Comparison of ENCODE assay signal across 23 mouse cellular contexts in the genomic region with DNA sequence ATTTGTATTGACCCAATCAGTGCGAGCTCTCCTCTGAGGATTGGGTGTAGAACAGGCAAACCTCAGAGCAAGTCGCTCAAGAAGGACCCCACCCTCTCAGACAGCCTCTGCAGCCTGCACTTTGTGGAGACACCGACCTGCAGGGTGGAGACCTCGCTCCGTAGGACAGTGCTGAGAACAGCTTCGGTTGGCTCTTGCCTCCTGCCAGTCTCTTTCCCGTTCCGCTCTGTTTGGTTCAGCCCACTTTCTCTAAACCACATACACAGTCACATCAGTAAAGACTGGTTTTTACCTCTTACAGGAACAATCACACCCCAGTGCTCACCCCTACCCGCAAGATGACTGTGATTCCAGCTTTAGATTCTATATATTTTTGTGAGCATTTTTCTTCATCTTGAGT.
DNase-seq lines count a peak whose midpoint lies in the region; ATAC-seq and TF ChIP-seq lines count a peak whose summit lies in the region.
"Had no signal": no experiment of that assay in that cellular context is flagged by ENCODE, and none has a peak within 500 bp of the region (broad histone marks: within the 10 kb centered on the region; RNA-seq: fewer than 3 reads in every experiment).

No protein-coding gene starts in this region.

- H3K4me2 ChIP-seq in embryonic facial prominence, embryonic 14.5 days (ENCODE audit: low read depth, low read length) = no peak overlapping the region
- H3K4me2 ChIP-seq in hindbrain, postnatal 0 days (ENCODE audit: low read depth, low read length) = no peak overlapping the region
- no peak overlapping the region for H3K4me2 ChIP-seq in hindbrain, embryonic 14.5 days (replicated peaks)
- H3K4me2 ChIP-seq in midbrain, embryonic 13.5 days (replicated peaks) = no peak overlapping the region
- H3K4me2 ChIP-seq in midbrain, postnatal 0 days (ENCODE audit: low read depth, low read length, poor library complexity, severe bottlenecking) = no peak overlapping the region
- H3K4me2 ChIP-seq: heart, embryonic 12.5 days; limb, embryonic 15.5 days; lung, embryonic 14.5 days had no signal

- H3K27me3 ChIP-seq in embryonic facial prominence, embryonic 14.5 days (replicated peaks; ENCODE audit: control insufficient read depth, insufficient read depth, low read length) = no peaks in the 10 kb centered on the region
- H3K27me3 ChIP-seq in embryonic facial prominence, embryonic 10.5 days (replicated peaks; ENCODE audit: low read depth, poor library complexity, severe bottlenecking) = no peaks in the 10 kb centered on the region
- no peaks in the 10 kb centered on the region for H3K27me3 ChIP-seq in hindbrain, postnatal 0 days (ENCODE audit: insufficient read depth, low read length)
- no peaks in the 10 kb centered on the region for H3K27me3 ChIP-seq in hindbrain, embryonic 14.5 days (ENCODE audit: control insufficient read depth, insufficient read depth, low read length)
- H3K27me3 ChIP-seq in midbrain, embryonic 13.5 days = no peaks in the 10 kb centered on the region
- H3K27me3 ChIP-seq in midbrain, postnatal 0 days (ENCODE audit: insufficient read depth, low read length) = no peaks in the 10 kb centered on the region
- H3K27me3 ChIP-seq: heart, embryonic 12.5 days; limb, embryonic 15.5 days had no signal

- H3K9ac ChIP-seq in embryonic facial prominence, embryonic 14.5 days (ENCODE audit: low read depth, low read length) = no peak overlapping the region
- no peak overlapping the region for H3K9ac ChIP-seq in hindbrain, postnatal 0 days (replicated peaks; ENCODE audit: low read length)
- H3K9ac ChIP-seq in hindbrain, embryonic 14.5 days = no peak overlapping the region
- no peak overlapping the region for H3K9ac ChIP-seq in midbrain, embryonic 13.5 days (replicated peaks)
- H3K9ac ChIP-seq in midbrain, postnatal 0 days (replicated peaks; ENCODE audit: low read length, poor library complexity, severe bottlenecking) = no peak overlapping the region
- H3K9ac ChIP-seq: heart, embryonic 12.5 days; limb, embryonic 15.5 days; liver, embryonic 14.5 days had no signal

- H3K27ac ChIP-seq in embryonic facial prominence, embryonic 14.5 days (replicated peaks; ENCODE audit: low read depth, low read length) = no peak overlapping the region; the same call in 1 of the 2 replicates
- no peak overlapping the region for H3K27ac ChIP-seq in embryonic facial prominence, embryonic 10.5 days (replicated peaks)
- H3K27ac ChIP-seq in hindbrain, postnatal 0 days = no peak overlapping the region
- H3K27ac ChIP-seq in hindbrain, embryonic 14.5 days = no peak overlapping the region
- no peak overlapping the region for H3K27ac ChIP-seq in midbrain, embryonic 13.5 days
- H3K27ac ChIP-seq in midbrain, postnatal 0 days (ENCODE audit: low read depth, low read length) = no peak overlapping the region
- H3K27ac ChIP-seq: left cerebral cortex, adult 2 months; liver, embryonic 14.5 days had no signal

- H3K9me3 ChIP-seq in embryonic facial prominence, embryonic 14.5 days (ENCODE audit: control insufficient read depth, low read length) = no peaks in the 10 kb centered on the region
- no peaks in the 10 kb centered on the region for H3K9me3 ChIP-seq in embryonic facial prominence, embryonic 10.5 days
- no peaks in the 10 kb centered on the region for H3K9me3 ChIP-seq in hindbrain, postnatal 0 days (ENCODE audit: low read length)
- no peaks in the 10 kb centered on the region for H3K9me3 ChIP-seq in hindbrain, embryonic 14.5 days (ENCODE audit: control insufficient read depth, low read length)
- H3K9me3 ChIP-seq in midbrain, embryonic 13.5 days = no peaks in the 10 kb centered on the region
- no peaks in the 10 kb centered on the region for H3K9me3 ChIP-seq in midbrain, postnatal 0 days (ENCODE audit: low read length)
- H3K9me3 ChIP-seq: heart, embryonic 12.5 days; limb, embryonic 15.5 days had no signal

- intact Hi-C loops in left cerebral cortex, postnatal 4 days (cut with DNase I) = no loop called here

- peaks cover 14% of the 10 kb centered on the region; the same call in 1 of the 2 replicates for H3K4me1 ChIP-seq in embryonic facial prominence, embryonic 14.5 days (ENCODE audit: control insufficient read depth, insufficient read depth, low read length)
- no peaks in the 10 kb centered on the region for H3K4me1 ChIP-seq in embryonic facial prominence, embryonic 10.5 days
- H3K4me1 ChIP-seq in hindbrain, postnatal 0 days (ENCODE audit: insufficient read depth, low read length) = no peaks in the 10 kb centered on the region
- H3K4me1 ChIP-seq in hindbrain, embryonic 14.5 days (replicated peaks; ENCODE audit: control insufficient read depth, insufficient read depth, low read length) = no peaks in the 10 kb centered on the region
- H3K4me1 ChIP-seq in midbrain, embryonic 13.5 days (replicated peaks) = no peaks in the 10 kb centered on the region
- no peaks in the 10 kb centered on the region for H3K4me1 ChIP-seq in midbrain, postnatal 0 days (ENCODE audit: insufficient read depth, low read length)

- 73% methylated on average over 9 of the region's 9 CpGs for WGBS in embryonic facial prominence, embryonic 14.5 days
- WGBS in embryonic facial prominence, embryonic 10.5 days = 72% methylated on average over 9 of the region's 9 CpGs
- 66% methylated on average over 9 of the region's 9 CpGs for whole genome bisulfite sequencing in hindbrain, postnatal 0 days
- 76% methylated on average over 9 of the region's 9 CpGs for WGBS in hindbrain, embryonic 14.5 days
- WGBS in midbrain, embryonic 13.5 days = 75% methylated on average over 9 of the region's 9 CpGs
- 76% methylated on average over 9 of the region's 9 CpGs for WGBS in midbrain, postnatal 0 days

- H3K4me3 ChIP-seq in embryonic facial prominence, embryonic 14.5 days (ENCODE audit: low read depth, low read length) = no peak overlapping the region
- no peak overlapping the region for H3K4me3 ChIP-seq in embryonic facial prominence, embryonic 10.5 days
- no peak overlapping the region for H3K4me3 ChIP-seq in hindbrain, postnatal 0 days (ENCODE audit: low read length)
- H3K4me3 ChIP-seq in hindbrain, embryonic 14.5 days (replicated peaks; ENCODE audit: low read length) = no peak overlapping the region
- no peak overlapping the region for H3K4me3 ChIP-seq in midbrain, embryonic 13.5 days (replicated peaks)
- H3K4me3 ChIP-seq in midbrain, postnatal 0 days (ENCODE audit: low read depth, low read length) = no peak overlapping the region
- H3K4me3 ChIP-seq: erythroblast, embryonic 14.5 days; heart, embryonic 12.5 days; left cerebral cortex, adult 2 months; limb, embryonic 15.5 days had no signal

- no peaks in the 10 kb centered on the region for H3K36me3 ChIP-seq in embryonic facial prominence, embryonic 14.5 days (ENCODE audit: control insufficient read depth, insufficient read depth, low read length)
- no peaks in the 10 kb centered on the region for H3K36me3 ChIP-seq in embryonic facial prominence, embryonic 10.5 days (replicated peaks)
- no peaks in the 10 kb centered on the region for H3K36me3 ChIP-seq in hindbrain, postnatal 0 days (ENCODE audit: insufficient read depth, low read length)
- H3K36me3 ChIP-seq in hindbrain, embryonic 14.5 days (replicated peaks; ENCODE audit: control insufficient read depth, insufficient read depth) = no peaks in the 10 kb centered on the region
- H3K36me3 ChIP-seq in midbrain, embryonic 13.5 days = no peaks in the 10 kb centered on the region
- no peaks in the 10 kb centered on the region for H3K36me3 ChIP-seq in midbrain, postnatal 0 days (ENCODE audit: insufficient read depth, low read length)
- H3K36me3 ChIP-seq: heart, embryonic 12.5 days; limb, embryonic 15.5 days had no signal

- DNase-seq in embryonic facial prominence, embryonic 14.5 days (ENCODE audit: low spot score) = no peak
- DNase-seq in embryonic facial prominence, embryonic 10.5 days (ENCODE audit: low spot score) = no peak
- no peak for DNase-seq in hindbrain, postnatal 0 days (ENCODE audit: low spot score)
- DNase-seq in hindbrain, embryonic 14.5 days (ENCODE audit: low spot score) = no peak
- no peak for DNase-seq in midbrain, postnatal 0 days (ENCODE audit: low spot score)
- DNase-seq in left cerebral cortex, postnatal 4 days = no peak
- DNase-seq: adrenal gland, postnatal 14 days; cerebellum, adult 8-10 months; gastrocnemius, postnatal 10 days; heart, adult 18-20 months; heart, postnatal 10 days; kidney, adult 2 months; lung, embryonic 14.5 days; thymus, postnatal 25 days had no signal

- ATAC-seq in embryonic facial prominence, embryonic 14.5 days (ENCODE audit: low read depth) = 0 out of 2 replicates have a peak, but pooled peaks have one; percentile 24
- ATAC-seq in hindbrain, postnatal 0 days = peak; percentile 41; the same call in 1 of the 2 replicates
- ATAC-seq in hindbrain, embryonic 14.5 days (ENCODE audit: low FRiP score) = no peak
- ATAC-seq in midbrain, embryonic 13.5 days = peak; percentile 43; the same call in 1 of the 2 replicates
- no peak for ATAC-seq in midbrain, postnatal 0 days (ENCODE audit: low FRiP score)
- peak; percentile 37 for ATAC-seq in granulocyte monocyte progenitor cell, adult 5-6 weeks (replicated peaks; ENCODE audit: poor library complexity, severe bottlenecking)
- ATAC-seq: forebrain, embryonic 14.5 days; inflammation-experienced regulatory T-cells, adult 6 months had no signal

- no peak for TF ChIP-seq CTCF in hindbrain, postnatal 0 days (IDR thresholded peaks at IDR 0.05; ENCODE audit: low read depth)
- TF ChIP-seq CTCF in midbrain, postnatal 0 days (IDR thresholded peaks at IDR 0.05) = no peak

Comparison
In these comparisons a context has a peak if more than half of its experiments do, and no peak if none do; other contexts are left out.
1. ATAC-seq: peak in embryonic facial prominence, embryonic 14.5 days (single experiment), hindbrain, postnatal 0 days (single experiment), midbrain, embryonic 13.5 days (single experiment) and granulocyte monocyte progenitor cell, adult 5-6 weeks (single experiment); none in hindbrain, embryonic 14.5 days (single experiment) and midbrain, postnatal 0 days (single experiment).